Mouse (Mus musculus) midbrain, embryonic 10.5 days (tissue): ENCODE data around the gene Lck. TPM values are rescaled to one million over a fixed set of nuclear protein-coding genes. Genes with fewer than 3 reads are reported as not detected.

Experiments used
- DNase-seq: peaks from one replicate; pipeline ENCODE4 v3.0.0-alpha.2; 2017; ENCODE audit warnings: low spot score
- H3K27ac ChIP-seq: fragments of 300-500 bp; sonication (generic); replicated peaks from 2 replicates; pipeline ENCODE4 v1.5.1; 2016; ENCODE audit warnings: mild to moderate bottlenecking
- H3K27me3 ChIP-seq: fragments of 300-500 bp; sonication (generic); 2 replicates; pipeline ENCODE4 v1.6.1; 2016; ENCODE audit warnings: low read depth, mild to moderate bottlenecking; ENCODE audit not compliant: poor library complexity, severe bottlenecking
- H3K36me3 ChIP-seq: fragments of 300-500 bp; sonication (generic); 2 replicates; pipeline ENCODE4 v1.6.1; 2016; ENCODE audit warnings: mild to moderate bottlenecking, moderate library complexity
- H3K4me1 ChIP-seq: fragments of 300-500 bp; sonication (generic); 2 replicates; pipeline ENCODE4 v1.6.1; 2016
- H3K4me3 ChIP-seq: fragments of 300-500 bp; sonication (generic); 2 replicates; pipeline ENCODE4 v1.5.1; 2016; ENCODE audit warnings: mild to moderate bottlenecking, moderate library complexity
- H3K9me3 ChIP-seq: fragments of 300-500 bp; sonication (generic); replicated peaks from 2 replicates; pipeline ENCODE4 v1.6.1; 2016; ENCODE audit warnings: mild to moderate bottlenecking
- WGBS: fragments of 180-500 bp; shearing (Covaris S2); methylation state at CpG from one replicate; pipeline ENCODE4 v1.1.7; 2016; 5-methylcytosine and 5-hydroxymethylcytosine counted together
- polyA plus RNA-seq: library from polyadenylated mRNA; unstranded; fragments of >200 nt; fragmentation: Nextera tagmentation; extraction: Ambion mirVana; gene quantifications from 2 replicates; pipeline ENCODE4 v1.2.1, GENCODE M21; 2016

Gene Lck
- polyA plus RNA-seq, 1 experiment from 2014 or later = 7.2 TPM

GRCm38 (mm10) chr4:129610472-129610871, 37.0 kb upstream of the Lck start:
- Histone ChIP-seq H3K27me3 (no peaks in the 10 kb centered on the region), H3K36me3 (peaks cover 45% of the 10 kb centered on the region)
- WGBS = 80% methylated on average over 4 of the region's 4 CpGs

GRCm38 (mm10) chr4:129610026-129610425, 36.6 kb upstream of the Lck start:
- H3K4me3 ChIP-seq = no peak overlapping the region
- H3K27me3 ChIP-seq = no peaks in the 10 kb centered on the region
- DNase-seq = no peak
- H3K36me3 ChIP-seq = peaks cover 49% of the 10 kb centered on the region
- H3K27ac ChIP-seq = 0 out of 2 replicates have a peak overlapping the region, but pooled peaks have one; percentile 3
- WGBS = 75% methylated on average over 4 of the region's 4 CpGs
- no peaks in the 10 kb centered on the region for H3K9me3 ChIP-seq
- no peaks in the 10 kb centered on the region for H3K4me1 ChIP-seq

More at GRCm38 (mm10) chr4:129610472-129610871, 37.0 kb upstream of the Lck start:
- no peaks in the 10 kb centered on the region for H3K9me3 ChIP-seq
- no peak overlapping the region for H3K27ac ChIP-seq
- no peaks in the 10 kb centered on the region for H3K4me1 ChIP-seq
- DNase-seq = no peak
- no peak overlapping the region for H3K4me3 ChIP-seq

GRCm38 (mm10) chr4:129609139-129609631, 35.7 kb upstream of the Lck start:
- Histone ChIP-seq H3K27ac (no peak overlapping the region), H3K9me3 (no peaks in the 10 kb centered on the region), H3K4me3 (no peak overlapping the region), H3K36me3 (peaks cover 56% of the 10 kb centered on the region), H3K4me1 (no peaks in the 10 kb centered on the region), H3K27me3 (no peaks in the 10 kb centered on the region)
- no peak for DNase-seq
- WGBS = 84% methylated on average over 12 of the region's 12 CpGs

GRCm38 (mm10) chr4:129608426-129609025, 35.1 kb upstream of the Lck start:
- Histone ChIP-seq H3K36me3 (peaks cover 61% of the 10 kb centered on the region), H3K4me1 (no peaks in the 10 kb centered on the region), H3K4me3 (no peak overlapping the region), H3K27me3 (no peaks in the 10 kb centered on the region), H3K27ac (peak overlapping the region; percentile 1; the same call in 1 of the 2 replicates), H3K9me3 (no peaks in the 10 kb centered on the region)
- 41% methylated on average over 7 of the region's 7 CpGs for WGBS
- peak; percentile 85 for DNase-seq

GRCm38 (mm10) chr4:129600233-129601158, 27.1 kb upstream of the Lck start, which contains the start of the genes Eif3i and Tmem234:
Eif3i (minus strand) TSS chr4:129600648.
Tmem234 (plus strand) TSS chr4:129600668.
- Histone ChIP-seq H3K9me3 (no peaks in the 10 kb centered on the region), H3K4me1 (peaks cover 30% of the 10 kb centered on the region), H3K27me3 (no peaks in the 10 kb centered on the region), H3K36me3 (peaks cover 73% of the 10 kb centered on the region), H3K4me3 (peak within 1 kb of the TSS; percentile 100), H3K27ac (peak within 1 kb of the TSS; percentile 96)
- WGBS = under 1% methylated on average over 74 of the region's 74 CpGs
- peak; percentile 87 for DNase-seq

- H3K36me3 ChIP-seq = peaks cover 39% of the 10 kb centered on the region
- H3K27ac ChIP-seq = no peak overlapping the region
- 90% methylated on average over 4 of the region's 4 CpGs for WGBS
- peaks cover 17% of the 10 kb centered on the region for H3K4me1 ChIP-seq
- H3K27me3 ChIP-seq = no peaks in the 10 kb centered on the region
- no peaks in the 10 kb centered on the region for H3K9me3 ChIP-seq
- no peak for DNase-seq
- H3K4me3 ChIP-seq = no peak overlapping the region
Measured at GRCm38 (mm10) chr4:129588865-129589264, 15.4 kb upstream of the Lck start.

GRCm38 (mm10) chr4:129586943-129587342, 13.5 kb upstream of the Lck start:
- no peaks in the 10 kb centered on the region for H3K27me3 ChIP-seq
- peaks cover 20% of the 10 kb centered on the region for H3K36me3 ChIP-seq
- peaks cover 17% of the 10 kb centered on the region for H3K4me1 ChIP-seq
- no peak overlapping the region for H3K4me3 ChIP-seq
- no peak overlapping the region for H3K27ac ChIP-seq
- 48% methylated on average over 1 of the region's 1 CpGs for WGBS
- no peaks in the 10 kb centered on the region for H3K9me3 ChIP-seq
- no peak for DNase-seq

GRCm38 (mm10) chr4:129585773-129586172, 12.3 kb upstream of the Lck start:
- H3K9me3 ChIP-seq = no peaks in the 10 kb centered on the region
- 82% methylated on average over 9 of the region's 9 CpGs for WGBS
- H3K4me3 ChIP-seq = peak overlapping the region; percentile 58
- no peaks in the 10 kb centered on the region for H3K27me3 ChIP-seq
- H3K36me3 ChIP-seq = peaks cover 8% of the 10 kb centered on the region
- peak overlapping the region; percentile 79; the same call in 1 of the 2 replicates for H3K27ac ChIP-seq
- no peak for DNase-seq
- peaks cover 17% of the 10 kb centered on the region for H3K4me1 ChIP-seq

GRCm38 (mm10) chr4:129584884-129585608, 11.6 kb upstream of the Lck start:
- Histone ChIP-seq H3K4me1 (peaks cover 17% of the 10 kb centered on the region), H3K4me3 (peak overlapping the region; percentile 58), H3K27ac (peak overlapping the region; percentile 79), H3K36me3 (peaks cover under 1% of the 10 kb centered on the region; the same call in 1 of the 2 replicates), H3K27me3 (no peaks in the 10 kb centered on the region), H3K9me3 (no peaks in the 10 kb centered on the region)
- DNase-seq = peak; percentile 86
- WGBS = 3% methylated on average over 36 of the region's 36 CpGs

GRCm38 (mm10) chr4:129584370-129584769, 10.9 kb upstream of the Lck start:
- H3K36me3 ChIP-seq = no peaks in the 10 kb centered on the region
- no peaks in the 10 kb centered on the region for H3K27me3 ChIP-seq
- H3K4me1 ChIP-seq = peaks cover 17% of the 10 kb centered on the region
- DNase-seq = no peak
- 75% methylated on average over 1 of the region's 1 CpGs for WGBS
- H3K9me3 ChIP-seq = no peaks in the 10 kb centered on the region
- H3K4me3 ChIP-seq = peak overlapping the region; percentile 58
- H3K27ac ChIP-seq = peak overlapping the region; percentile 79

- no peak overlapping the region for H3K4me3 ChIP-seq
- H3K4me1 ChIP-seq = peaks cover 21% of the 10 kb centered on the region
- no peaks in the 10 kb centered on the region for H3K36me3 ChIP-seq
- DNase-seq = no peak
- H3K27ac ChIP-seq = no peak overlapping the region
- no peaks in the 10 kb centered on the region for H3K9me3 ChIP-seq
- WGBS = 79% methylated on average over 1 of the region's 1 CpGs
- H3K27me3 ChIP-seq = no peaks in the 10 kb centered on the region
Measured at GRCm38 (mm10) chr4:129582251-129582650, 8.8 kb upstream of the Lck start.

GRCm38 (mm10) chr4:129580347-129580746, 6.9 kb upstream of the Lck start:
- Histone ChIP-seq H3K36me3 (no peaks in the 10 kb centered on the region), H3K9me3 (no peaks in the 10 kb centered on the region), H3K27me3 (0 out of 2 replicates have a peak, but pooled peaks cover 5% of the 10 kb centered on the region), H3K4me1 (peaks cover 28% of the 10 kb centered on the region), H3K4me3 (no peak overlapping the region), H3K27ac (no peak overlapping the region)
- 83% methylated on average over 7 of the region's 7 CpGs for WGBS
- DNase-seq = no peak
